Mouse (Mus musculus) stomach, postnatal 0 days (tissue): Measurements from ENCODE around the gene Susd3.

Experiments
- CTCF ChIP-seq: IDR thresholded peaks from 2 replicates; pipeline ENCODE4 v1.5.1; 2016; ENCODE audit warnings: antibody characterized with exemption, low read depth, mild to moderate bottlenecking, moderate library complexity
- EP300 ChIP-seq: optimal IDR thresholded peaks from 2 replicates; pipeline ENCODE3; 2016; ENCODE audit warnings: antibody characterized with exemption

- no peak for TF ChIP-seq CTCF
- no peak for TF ChIP-seq EP300
Observed at GRCm38 (mm10) chr13:49225633-49226032, 22.9 kb downstream of the Susd3 start.
